Mouse (Mus musculus) MEL (cell line): ENCODE data around the gene Acsl5.

ENCODE experiments used
- CTCF ChIP-seq, 3 experiments: IDR thresholded peaks in 2 of 3; conservative IDR thresholded peaks in 1 of 3; 2 replicates each; pipeline ENCODE4 v1.5.1; 2011 to 2012; ENCODE audit warnings: low read length in 3 of 3, low read depth in 2 of 3, mild to moderate bottlenecking in 2 of 3, improper control_type of control experiment in 1 of 3, inconsistent platforms in 1 of 3, mixed read lengths in 1 of 3, moderate library complexity in 1 of 3; ENCODE audit not compliant: control insufficient read depth in 1 of 3, insufficient read depth in 1 of 3, poor library complexity in 1 of 3, severe bottlenecking in 1 of 3
- E2F4 ChIP-seq: IDR thresholded peaks from 2 replicates; pipeline ENCODE4 v1.6.1; 2011; ENCODE audit warnings: low read depth, low read length, improper control_type of control experiment, borderline replicate concordance
- EP300 ChIP-seq, 2 experiments: IDR thresholded peaks; 2 replicates each; pipeline ENCODE4 v1.6.1; 2011; ENCODE audit warnings: improper control_type of control experiment in 2 of 2, low read length in 2 of 2, low read depth in 1 of 2, mild to moderate bottlenecking in 1 of 2
- KAT2A ChIP-seq: conservative IDR thresholded peaks from 2 replicates; pipeline ENCODE4 v1.6.1; 2012; ENCODE audit warnings: low read depth, low read length, improper control_type of control experiment, inconsistent platforms
- MAX ChIP-seq: IDR thresholded peaks from 2 replicates; pipeline ENCODE4 v1.6.1; 2011; ENCODE audit warnings: low read length, improper control_type of control experiment
- MXI1 ChIP-seq: IDR thresholded peaks from 2 replicates; pipeline ENCODE4 v1.6.1; 2011; ENCODE audit warnings: mild to moderate bottlenecking, low read depth, low read length, improper control_type of control experiment
- POLR2A ChIP-seq, 2 experiments: IDR thresholded peaks; 2 replicates each; pipeline ENCODE4 v1.6.1; 2011 to 2012; ENCODE audit warnings: low read length in 2 of 2, mild to moderate bottlenecking in 2 of 2, control low read depth in 1 of 2, improper control_type of control experiment in 1 of 2, low read depth in 1 of 2, moderate library complexity in 1 of 2; ENCODE audit not compliant: control insufficient read depth in 1 of 2, insufficient read depth in 1 of 2, poor library complexity in 1 of 2
- TAL1 ChIP-seq: IDR thresholded peaks from 2 replicates; pipeline ENCODE4 v1.6.1; 2012; ENCODE audit warnings: mild to moderate bottlenecking, inconsistent platforms, low read length, moderate library complexity, mixed read lengths
- TBP ChIP-seq: IDR thresholded peaks from 2 replicates; pipeline ENCODE4 v1.8.0; 2011; ENCODE audit warnings: low read depth, low read length, improper control_type of control experiment
- UBTF ChIP-seq: IDR thresholded peaks from 2 replicates; pipeline ENCODE4 v1.6.1; 2012; ENCODE audit warnings: low read depth, mild to moderate bottlenecking, inconsistent platforms, low read length, improper control_type of control experiment, moderate library complexity, borderline replicate concordance; ENCODE audit not compliant: insufficient read depth
- USF1 ChIP-seq: IDR thresholded peaks from 2 replicates; pipeline ENCODE4 v1.6.1; 2014; ENCODE audit warnings: low read depth, mild to moderate bottlenecking, inconsistent platforms, low read length, improper control_type of control experiment, moderate library complexity
- ZNF384 ChIP-seq: IDR thresholded peaks from 2 replicates; pipeline ENCODE4 v1.6.1; 2012; ENCODE audit warnings: low read depth, mild to moderate bottlenecking, inconsistent platforms, low read length, improper control_type of control experiment

- peak; percentile 87 for TF ChIP-seq USF1
- no peak for TF ChIP-seq CTCF (IDR thresholded peaks at IDR 0.05 in 2 of 3, conservative IDR thresholded peaks at IDR 0.05 in 1 of 3; ENCODE audit: control insufficient read depth in 1 of 3, insufficient read depth in 1 of 3, low read depth in 2 of 3, low read length in 3 of 3, poor library complexity in 1 of 3, severe bottlenecking in 1 of 3)
- TF ChIP-seq ZNF384, result no peak
- peak in 1 of 2 experiments; percentile 5; a peak in 1 of 4 replicates for TF ChIP-seq EP300 (IDR thresholded peaks at IDR 0.05; ENCODE audit: low read depth in 1 of 2, low read length in 2 of 2)
- TF ChIP-seq KAT2A, result no peak
- TF ChIP-seq MAX, result peak; percentile 99
- TF ChIP-seq POLR2A (IDR thresholded peaks at IDR 0.05; ENCODE audit: control insufficient read depth in 1 of 2, insufficient read depth in 1 of 2, low read depth in 1 of 2, low read length in 2 of 2, poor library complexity in 1 of 2), result peak in 1 of 2 experiments; percentile 73; a peak in 2 of 4 replicates
- peak; percentile 74 for TF ChIP-seq TBP
- no peak for TF ChIP-seq TAL1
- TF ChIP-seq MXI1, result peak; percentile 100
- TF ChIP-seq E2F4, result no peak
- TF ChIP-seq UBTF, result no peak
Observed at GRCm38 (mm10) chr19:55207746-55208538, 43.8 kb upstream of the Acsl5 start.
